Mouse (Mus musculus) limb, embryonic 14.5 days (tissue): ENCODE measurements around the gene Olfr48. TPM values are rescaled to one million over a fixed set of nuclear protein-coding genes. Genes with fewer than 3 reads are reported as not detected.

Source experiments
- ATAC-seq: fragments of 200-750 bp; cut with Nextera tagmentation; 2 replicates; pipeline ENCODE4 v1.8.0; 2017; ENCODE audit warnings: low read depth, moderate number of reproducible peaks, moderate TSS enrichment; ENCODE audit not compliant: low FRiP score
- DNase-seq: peaks from one replicate; pipeline ENCODE4 v3.0.0-alpha.2; 2015; ENCODE audit warnings: low spot score
- H3K27ac ChIP-seq: fragments of 300-500 bp; sonication (generic); replicated peaks from 2 replicates; pipeline ENCODE4 v1.5.1; 2014; ENCODE audit warnings: low read depth, mild to moderate bottlenecking, low read length, moderate library complexity, mixed read lengths
- H3K27me3 ChIP-seq: fragments of 300-500 bp; sonication (generic); 2 replicates; pipeline ENCODE4 v1.6.1; 2014; ENCODE audit warnings: low read length, mixed read lengths; ENCODE audit not compliant: control insufficient read depth, insufficient read depth
- H3K36me3 ChIP-seq: fragments of 300-500 bp; sonication (generic); 2 replicates; pipeline ENCODE4 v1.6.1; 2014; ENCODE audit warnings: mild to moderate bottlenecking, low read length, moderate library complexity, mixed read lengths; ENCODE audit not compliant: control insufficient read depth, insufficient read depth
- H3K4me1 ChIP-seq: fragments of 300-500 bp; sonication (generic); 2 replicates; pipeline ENCODE4 v1.6.1; 2014; ENCODE audit warnings: antibody characterized with exemption, low read length, mixed read lengths; ENCODE audit not compliant: control insufficient read depth, insufficient read depth
- H3K4me2 ChIP-seq: fragments of 300-500 bp; sonication (generic); replicated peaks from 2 replicates; pipeline ENCODE4 v1.6.1; 2014; ENCODE audit warnings: low read depth, mild to moderate bottlenecking, low read length, moderate library complexity; ENCODE audit not compliant: severe bottlenecking
- H3K4me3 ChIP-seq: fragments of 300-500 bp; sonication (generic); replicated peaks from 2 replicates; pipeline ENCODE4 v1.5.1; 2014; ENCODE audit warnings: low read length
- H3K9ac ChIP-seq: fragments of 300-500 bp; sonication (generic); 2 replicates; pipeline ENCODE4 v1.6.1; 2014; ENCODE audit warnings: mild to moderate bottlenecking, low read depth, low read length, moderate library complexity; ENCODE audit not compliant: severe bottlenecking
- H3K9me3 ChIP-seq: fragments of 300-500 bp; sonication (generic); 2 replicates; pipeline ENCODE4 v1.6.1; 2016; ENCODE audit warnings: low read length; ENCODE audit not compliant: control insufficient read depth
- POLR2A ChIP-seq: fragments of 200-500 bp; IDR thresholded peaks from 2 replicates; pipeline ENCODE4 v1.8.0; 2012; ENCODE audit warnings: inconsistent platforms, mild to moderate bottlenecking, moderate library complexity, borderline replicate concordance; ENCODE audit not compliant: insufficient read depth, insufficient read length; ENCODE audit errors: extremely low read depth
- WGBS: fragments of 180-500 bp; shearing (Covaris S2); extraction: QIAGEN DNeasy Blood & Tissue Kit; methylation state at CpG from one replicate; pipeline ENCODE4 v1.1.7; 2014; 5-methylcytosine and 5-hydroxymethylcytosine counted together
- polyA plus RNA-seq, 2 experiments: library from polyadenylated mRNA; depleted of rRNA in 1 of 2; stranded (reverse) in 1 of 2; unstranded in 1 of 2; fragments of >200 nt; fragmentation: Nextera tagmentation in 1 of 2; extraction: Ambion mirVana in 1 of 2; gene quantifications; 2 replicates each; pipeline versions ENCODE4 v1.2.1 to v1.2.3; 2012 to 2014

The Olfr48 gene
- polyA plus RNA-seq, 2 experiments, result not detected

GRCm38 (mm10) chr2:89810751-89811150 lies 37.3 kb downstream of the Olfr48 start:
- no peak for TF ChIP-seq POLR2A
- no peak overlapping the region for H3K4me3 ChIP-seq
- no peak overlapping the region for H3K27ac ChIP-seq
- no peaks in the 10 kb centered on the region for H3K9me3 ChIP-seq
- H3K27me3 ChIP-seq, result no peaks in the 10 kb centered on the region
- ATAC-seq (no peak), DNase-seq (no peak)
- H3K9ac ChIP-seq, result no peak overlapping the region
- 90% methylated on average over 2 of the region's 2 CpGs for WGBS
- no peaks in the 10 kb centered on the region for H3K36me3 ChIP-seq
- no peak overlapping the region for H3K4me2 ChIP-seq
- no peaks in the 10 kb centered on the region for H3K4me1 ChIP-seq

- ATAC-seq (no peak), DNase-seq (no peak)
- Histone ChIP-seq H3K27ac (no peak overlapping the region), H3K4me1 (no peaks in the 10 kb centered on the region), H3K27me3 (no peaks in the 10 kb centered on the region), H3K4me2 (no peak overlapping the region), H3K4me3 (no peak overlapping the region), H3K36me3 (no peaks in the 10 kb centered on the region), H3K9me3 (no peaks in the 10 kb centered on the region), H3K9ac (no peak overlapping the region)
- 82% methylated on average over 3 of the region's 3 CpGs for WGBS
- TF ChIP-seq POLR2A, result no peak
Observed at GRCm38 (mm10) chr2:89799583-89799982, 48.4 kb downstream of the Olfr48 start.

GRCm38 (mm10) chr2:89793519-89793918 lies 54.5 kb downstream of the Olfr48 start, which contains the start of gene Olfr1254:
TSS of gene Olfr1254 (minus strand) at chr2:89793619.
- no peak within 1 kb of the TSS for H3K4me3 ChIP-seq
- H3K4me1 ChIP-seq, result no peaks in the 10 kb centered on the region

More at GRCm38 (mm10) chr2:89793519-89793918, 54.5 kb downstream of the Olfr48 start, which contains the start of gene Olfr1254:
- no peak within 1 kb of the TSS for H3K4me2 ChIP-seq
- no peak within 1 kb of the TSS for H3K9ac ChIP-seq
- no peak for TF ChIP-seq POLR2A
- no peak within 1 kb of the TSS for H3K27ac ChIP-seq
- H3K27me3 ChIP-seq, result no peaks in the 10 kb centered on the region
- no peak for DNase-seq
- no peak for ATAC-seq
- H3K36me3 ChIP-seq, result no peaks in the 10 kb centered on the region
- no peaks in the 10 kb centered on the region for H3K9me3 ChIP-seq

Other genes starting within 250 kb of the Olfr48 start
- not detected in 2 replicates for gene Olfr1247, start 234.1 kb downstream of the Olfr48 start, polyA plus RNA-seq (2012; rRNA removed)
- not detected in 2 replicates for gene Olfr1247, start 234.1 kb downstream of the Olfr48 start, polyA plus RNA-seq (2014; fragmentation: Nextera tagmentation; extraction: Ambion mirVana)
- gene Olfr1248, start 230.0 kb downstream of the Olfr48 start, polyA plus RNA-seq (2012; rRNA removed), result not detected in 2 replicates
- gene Olfr1248, start 230.0 kb downstream of the Olfr48 start, polyA plus RNA-seq (2014; fragmentation: Nextera tagmentation; extraction: Ambion mirVana), result not detected in 2 replicates
- gene Olfr1249, start 213.2 kb downstream of the Olfr48 start, polyA plus RNA-seq (2012; rRNA removed), result not detected in 2 replicates
- gene Olfr1249, start 213.2 kb downstream of the Olfr48 start, polyA plus RNA-seq (2014; fragmentation: Nextera tagmentation; extraction: Ambion mirVana), result not detected in 2 replicates
- gene Olfr1250, start 186.7 kb downstream of the Olfr48 start, polyA plus RNA-seq (2012; rRNA removed), result not detected in 2 replicates
- gene Olfr1250, start 186.7 kb downstream of the Olfr48 start, polyA plus RNA-seq (2014; fragmentation: Nextera tagmentation; extraction: Ambion mirVana), result not detected in 2 replicates
- not detected in 2 replicates for gene Olfr1251, start 176.3 kb downstream of the Olfr48 start, polyA plus RNA-seq (2012; rRNA removed)
- not detected in 2 replicates for gene Olfr1251, start 176.3 kb downstream of the Olfr48 start, polyA plus RNA-seq (2014; fragmentation: Nextera tagmentation; extraction: Ambion mirVana)
- not detected in 2 replicates for gene Olfr1252, start 123.2 kb downstream of the Olfr48 start, polyA plus RNA-seq (2012; rRNA removed)
- not detected in 2 replicates for gene Olfr1252, start 123.2 kb downstream of the Olfr48 start, polyA plus RNA-seq (2014; fragmentation: Nextera tagmentation; extraction: Ambion mirVana)
- gene Olfr1253, start 91.1 kb downstream of the Olfr48 start, polyA plus RNA-seq (2012; rRNA removed), result not detected in 2 replicates
- gene Olfr1253, start 91.1 kb downstream of the Olfr48 start, polyA plus RNA-seq (2014; fragmentation: Nextera tagmentation; extraction: Ambion mirVana), result not detected in 2 replicates
- not detected in 2 replicates for gene Olfr1254, start 54.6 kb downstream of the Olfr48 start, polyA plus RNA-seq (2012; rRNA removed)
- gene Olfr1254, start 54.6 kb downstream of the Olfr48 start, polyA plus RNA-seq (2014; fragmentation: Nextera tagmentation; extraction: Ambion mirVana), result not detected in 2 replicates
- gene Olfr1255, start 36.2 kb downstream of the Olfr48 start, polyA plus RNA-seq (2012; rRNA removed), result not detected in 2 replicates
- gene Olfr1255, start 36.2 kb downstream of the Olfr48 start, polyA plus RNA-seq (2014; fragmentation: Nextera tagmentation; extraction: Ambion mirVana), result not detected in 2 replicates
- not detected in 2 replicates for gene Olfr1256, start 6.7 kb downstream of the Olfr48 start, polyA plus RNA-seq (2012; rRNA removed)
- gene Olfr1256, start 6.7 kb downstream of the Olfr48 start, polyA plus RNA-seq (2014; fragmentation: Nextera tagmentation; extraction: Ambion mirVana), result not detected in 2 replicates
- gene Olfr1257, start 30.2 kb upstream of the Olfr48 start, polyA plus RNA-seq (2012; rRNA removed), result not detected in 2 replicates
- not detected in 2 replicates for gene Olfr1257, start 30.2 kb upstream of the Olfr48 start, polyA plus RNA-seq (2014; fragmentation: Nextera tagmentation; extraction: Ambion mirVana)
- gene Olfr1258, start 79.1 kb upstream of the Olfr48 start, polyA plus RNA-seq (2012; rRNA removed), result not detected in 2 replicates
- gene Olfr1258, start 79.1 kb upstream of the Olfr48 start, polyA plus RNA-seq (2014; fragmentation: Nextera tagmentation; extraction: Ambion mirVana), result not detected in 2 replicates
- gene Olfr1259, start 100.5 kb upstream of the Olfr48 start, polyA plus RNA-seq (2012; rRNA removed), result not detected in 2 replicates
- gene Olfr1259, start 100.5 kb upstream of the Olfr48 start, polyA plus RNA-seq (2014; fragmentation: Nextera tagmentation; extraction: Ambion mirVana), result not detected in 2 replicates
- not detected in 2 replicates for gene Olfr1260, start 126.1 kb upstream of the Olfr48 start, polyA plus RNA-seq (2012; rRNA removed)
- not detected in 2 replicates for gene Olfr1260, start 126.1 kb upstream of the Olfr48 start, polyA plus RNA-seq (2014; fragmentation: Nextera tagmentation; extraction: Ambion mirVana)
- gene Olfr1261, start 143.0 kb upstream of the Olfr48 start, polyA plus RNA-seq (2012; rRNA removed), result not detected in 2 replicates
- not detected in 2 replicates for gene Olfr1261, start 143.0 kb upstream of the Olfr48 start, polyA plus RNA-seq (2014; fragmentation: Nextera tagmentation; extraction: Ambion mirVana)
- not detected in 2 replicates for gene Olfr1262, start 151.9 kb upstream of the Olfr48 start, polyA plus RNA-seq (2012; rRNA removed)
- gene Olfr1262, start 151.9 kb upstream of the Olfr48 start, polyA plus RNA-seq (2014; fragmentation: Nextera tagmentation; extraction: Ambion mirVana), result not detected in 2 replicates
- gene Olfr1263, start 163.9 kb upstream of the Olfr48 start, polyA plus RNA-seq (2012; rRNA removed), result not detected in 2 replicates
- gene Olfr1263, start 163.9 kb upstream of the Olfr48 start, polyA plus RNA-seq (2014; fragmentation: Nextera tagmentation; extraction: Ambion mirVana), result not detected in 2 replicates
- gene Olfr1264, start 177.4 kb upstream of the Olfr48 start, polyA plus RNA-seq (2012; rRNA removed), result not detected in 2 replicates
- gene Olfr1264, start 177.4 kb upstream of the Olfr48 start, polyA plus RNA-seq (2014; fragmentation: Nextera tagmentation; extraction: Ambion mirVana), result not detected in 2 replicates
- gene Olfr1265, start 187.1 kb upstream of the Olfr48 start, polyA plus RNA-seq (2012; rRNA removed), result not detected in 2 replicates
- gene Olfr1265, start 187.1 kb upstream of the Olfr48 start, polyA plus RNA-seq (2014; fragmentation: Nextera tagmentation; extraction: Ambion mirVana), result not detected in 2 replicates
- gene Olfr140, start 215.4 kb upstream of the Olfr48 start, polyA plus RNA-seq (2012; rRNA removed), result not detected in 2 replicates
- gene Olfr140, start 215.4 kb upstream of the Olfr48 start, polyA plus RNA-seq (2014; fragmentation: Nextera tagmentation; extraction: Ambion mirVana), result not detected in 2 replicates